In the genomic region with DNA sequence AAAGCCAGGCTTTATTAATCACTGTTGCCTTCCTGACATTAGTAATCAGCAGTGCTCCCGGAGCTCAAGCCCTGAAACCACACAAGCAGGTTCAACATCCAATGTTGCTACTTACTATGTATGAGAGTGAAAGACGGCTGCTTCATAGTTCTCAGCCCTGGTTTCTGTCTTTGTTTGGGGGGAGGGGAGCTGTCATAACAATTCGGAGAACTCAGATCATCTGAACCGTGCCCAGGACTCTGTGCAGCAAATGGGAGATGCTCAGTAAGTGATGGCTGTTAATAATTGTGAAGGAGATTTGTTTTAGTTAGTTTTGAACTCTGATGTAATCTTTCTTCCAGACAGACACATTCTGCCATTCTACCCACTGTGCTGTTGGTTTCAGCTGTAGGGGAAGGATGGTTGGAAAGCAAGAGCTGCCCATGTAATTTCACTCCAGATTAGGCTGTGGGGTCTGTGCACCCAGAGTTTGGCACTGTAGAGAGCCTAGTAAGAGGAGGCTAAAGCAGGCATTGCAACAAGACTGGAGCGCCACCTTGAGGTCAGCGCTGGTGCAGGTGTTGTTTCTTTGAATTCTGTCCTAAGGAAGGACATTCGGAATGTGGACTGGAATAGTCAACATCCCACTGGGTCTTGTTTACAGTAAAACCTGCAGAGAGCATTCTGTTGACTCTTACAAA, we compare ENCODE assay signal across 8 mouse cellular contexts. TPM values are rescaled to one million over a fixed set of nuclear protein-coding genes. Genes with fewer than 3 reads are reported as not detected.
DNase-seq lines count a peak whose midpoint lies in the region.

No protein-coding gene starts in this region.

- peak; percentile 73 for DNase-seq in 416B (ENCODE audit: low read depth)
- peak; percentile 30 for DNase-seq in adrenal gland, adult 8-10 months
- DNase-seq in embryo, embryonic 11 days = peak; percentile 85
- peak; percentile 12 to 57 for DNase-seq in heart, adult 9 months (ENCODE audit: low spot score in 2 of 2)
- DNase-seq in kidney, postnatal 25 days = peak; percentile 87 to 93
- DNase-seq in lung, adult 18-20 months = peak; percentile 68 to 74
- peak; percentile 36 for DNase-seq in retina, adult 2 months (ENCODE audit: low read depth, low spot score)
- DNase-seq in thymus, postnatal 25 days = peak; percentile 51

RNA-seq across cellular contexts. Expression of a gene that starts 5.7 kb away (rescaled TPM):
- 10 to 100 TPM; 18.8 to 26.6 (median 26.0) TPM for total RNA-seq in adrenal gland, adult 8-10 months (2022)

RNA-seq across cellular contexts. Expression of a gene that starts 28.1 kb away (rescaled TPM):
- 10 to 100 TPM; 49.3 to 73.8 (median 63.4) TPM for total RNA-seq in adrenal gland, adult 8-10 months (2022)

Comparison
In these comparisons a context has a peak if more than half of its experiments do, and no peak if none do; other contexts are left out.
1. Peak in every context shown above with its lines: DNase-seq.
2. DNase-seq: peak in every context shown above with its lines; median percentile 90 in kidney, postnatal 25 days; 85 in embryo, embryonic 11 days; 73 in 416B; 71 in lung, adult 18-20 months; 51 in thymus, postnatal 25 days; 36 in retina, adult 2 months; 34 in heart, adult 9 months; 30 in adrenal gland, adult 8-10 months.